Mouse (Mus musculus): ENCODE measurements at regions not wholly inside any gene's neighbourhood (a gene's known extent, or its start where the extent isn't known, plus 50 kb on each side); places are given as distances from the start of the nearest gene placed in this dataset.
"Not testable (repeated sequence)": the region's sequence is repeated elsewhere in the genome, so short reads cannot be mapped to it uniquely, and the experiment has no call there.

GRCm38 (mm10) chr3:147825337-147825736, 973.2 kb downstream of the Ttll7 start:
- DNase-seq (ENCODE audit: low spot score) = no peak

GRCm38 (mm10) chr3:147824451-147824850, 972.3 kb downstream of the Ttll7 start:
- DNase-seq (ENCODE audit: low spot score) = no peak

- DNase-seq (ENCODE audit: low spot score) = no peak
These were observed 962.0 kb downstream of the Ttll7 start for GRCm38 (mm10) chr3:147814080-147814650.

GRCm38 (mm10) chr3:147802546-147802945, 950.4 kb downstream of the Ttll7 start:
- no peak for DNase-seq (ENCODE audit: low spot score)

GRCm38 (mm10) chr3:147796524-147796923, 944.4 kb downstream of the Ttll7 start:
- DNase-seq (ENCODE audit: low spot score) = no peak

GRCm38 (mm10) chr3:147795116-147795515, 942.9 kb downstream of the Ttll7 start:
- DNase-seq (ENCODE audit: low spot score) = no peak

- DNase-seq (ENCODE audit: low spot score) = no peak
These were observed 934.4 kb downstream of the Ttll7 start for GRCm38 (mm10) chr3:147786555-147786954.

GRCm38 (mm10) chr3:147750842-147751191, 898.6 kb downstream of the Ttll7 start:
- no peak for DNase-seq (ENCODE audit: low spot score)

GRCm38 (mm10) chr3:147749939-147750841, 898.0 kb downstream of the Ttll7 start:
- no peak for DNase-seq (ENCODE audit: low spot score)

GRCm38 (mm10) chr3:147749442-147749841, 897.3 kb downstream of the Ttll7 start:
- DNase-seq (ENCODE audit: low spot score) = no peak

- DNase-seq (ENCODE audit: low spot score) = no peak
These were observed 884.7 kb downstream of the Ttll7 start for GRCm38 (mm10) chr3:147736673-147737439.

- DNase-seq (ENCODE audit: low spot score) = no peak
These were observed 864.2 kb downstream of the Ttll7 start for GRCm38 (mm10) chr3:147716391-147716790.

- DNase-seq (ENCODE audit: low spot score) = peak; percentile 6
These were observed 855.2 kb downstream of the Ttll7 start for GRCm38 (mm10) chr3:147707401-147707801.

GRCm38 (mm10) chr3:147683730-147684129, 831.6 kb downstream of the Ttll7 start:
- DNase-seq (ENCODE audit: low spot score) = no peak

- no peak for DNase-seq (ENCODE audit: low spot score)
These were observed 828.1 kb downstream of the Ttll7 start for GRCm38 (mm10) chr3:147680299-147680698.

- no peak for DNase-seq (ENCODE audit: low spot score)
These were observed 810.4 kb downstream of the Ttll7 start for GRCm38 (mm10) chr3:147662572-147662971.

GRCm38 (mm10) chr3:147652849-147653248, 800.7 kb downstream of the Ttll7 start:
- no peak for DNase-seq (ENCODE audit: low spot score)

GRCm38 (mm10) chr3:147635486-147635885, 783.3 kb downstream of the Ttll7 start:
- DNase-seq (ENCODE audit: low spot score) = not testable (repeated sequence)

- DNase-seq (ENCODE audit: low spot score) = no peak
These were observed 779.0 kb downstream of the Ttll7 start for GRCm38 (mm10) chr3:147631151-147631550.

GRCm38 (mm10) chr3:147583697-147584315, 731.6 kb downstream of the Ttll7 start:
- DNase-seq (ENCODE audit: low spot score) = no peak

GRCm38 (mm10) chr3:147571850-147572249, 719.7 kb downstream of the Ttll7 start:
- DNase-seq (ENCODE audit: low spot score) = no peak

- peak; percentile 23 for DNase-seq (ENCODE audit: low spot score)
These were observed 693.3 kb downstream of the Ttll7 start for GRCm38 (mm10) chr3:147545329-147546006.

Data from yolk sac, embryonic 10.5 days (tissue).